Mouse (Mus musculus): ENCODE measurements around the gene Hspb7. TPM values are rescaled to one million over a fixed set of nuclear protein-coding genes. Genes with fewer than 3 reads are reported as not detected.
A peak's percentile ranks its signal among the peaks of the same experiment; 100 is the strongest.

Gene Hspb7
- polyA plus RNA-seq, 1 experiment from 2014 or later, result 0.04 TPM

DNA sequence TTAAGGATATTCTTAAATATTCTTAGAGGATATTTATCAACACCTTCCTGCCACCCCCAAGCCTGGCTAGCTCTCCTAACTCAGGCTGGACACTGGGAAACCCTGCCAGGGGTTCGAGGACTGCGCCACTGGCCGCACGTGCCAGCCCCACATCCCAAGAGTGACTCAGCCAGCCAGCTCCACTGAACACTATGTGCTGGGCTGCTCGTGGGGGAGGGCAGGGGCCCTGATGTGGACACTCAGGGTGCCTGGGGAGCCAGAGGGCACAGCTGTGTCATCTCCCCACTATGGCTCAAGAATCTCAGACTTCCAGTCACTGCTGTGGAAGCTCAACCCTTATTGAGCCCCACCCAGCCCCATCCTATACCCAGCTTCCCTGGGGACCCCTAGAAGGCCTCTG lies 2.7 kb downstream of the Hspb7 start:
- Histone ChIP-seq H3K9me3 (ENCODE audit: low read length) (no peaks in the 10 kb centered on the region), H3K27me3 (ENCODE audit: insufficient read depth, low read length) (peaks cover 19% of the 10 kb centered on the region; the same call in 1 of the 2 replicates), H3K4me2 (ENCODE audit: low read depth, low read length) (no peak overlapping the region), H3K4me3 (ENCODE audit: low read depth, low read length) (no peak overlapping the region), H3K27ac (ENCODE audit: low read depth) (no peak overlapping the region), H3K9ac (replicated peaks) (no peak overlapping the region), H3K36me3 (replicated peaks; ENCODE audit: insufficient read depth, low read length) (no peaks in the 10 kb centered on the region), H3K4me1 (ENCODE audit: insufficient read depth) (peaks cover 5% of the 10 kb centered on the region)
- DNase-seq, result no peak
- no peak for ATAC-seq
- TF ChIP-seq CTCF (IDR thresholded peaks at IDR 0.05; ENCODE audit: low read depth) (no peak), EP300 (IDR thresholded peaks at IDR 0.05; ENCODE audit: low read depth) (no peak)
- 80% methylated on average over 5 of the region's 5 CpGs for WGBS (ENCODE audit: insufficient replicate concordance)

- Histone ChIP-seq H3K27ac (ENCODE audit: low read depth) (no peak overlapping the region), H3K36me3 (replicated peaks; ENCODE audit: insufficient read depth, low read length) (no peaks in the 10 kb centered on the region), H3K4me1 (ENCODE audit: insufficient read depth) (peaks cover 5% of the 10 kb centered on the region), H3K9me3 (ENCODE audit: low read length) (no peaks in the 10 kb centered on the region), H3K9ac (replicated peaks) (no peak overlapping the region), H3K27me3 (ENCODE audit: insufficient read depth, low read length) (peaks cover 19% of the 10 kb centered on the region; the same call in 1 of the 2 replicates), H3K4me3 (ENCODE audit: low read depth, low read length) (no peak overlapping the region), H3K4me2 (ENCODE audit: low read depth, low read length) (no peak overlapping the region)
- ATAC-seq (no peak), DNase-seq (no peak)
- no peak for TF ChIP-seq CTCF (IDR thresholded peaks at IDR 0.05; ENCODE audit: low read depth)
- no peak for TF ChIP-seq EP300 (IDR thresholded peaks at IDR 0.05; ENCODE audit: low read depth)
- WGBS (ENCODE audit: insufficient replicate concordance), result 75% methylated on average over 13 of the region's 13 CpGs
Observed at GRCm38 (mm10) chr4:141423691-141424431, 3.3 kb downstream of the Hspb7 start.

GRCm38 (mm10) chr4:141425484-141426479 lies 5.2 kb downstream of the Hspb7 start:
- H3K9me3 ChIP-seq (ENCODE audit: low read length), result no peaks in the 10 kb centered on the region
- TF ChIP-seq EP300 (IDR thresholded peaks at IDR 0.05; ENCODE audit: low read depth) (no peak), CTCF (IDR thresholded peaks at IDR 0.05; ENCODE audit: low read depth) (no peak)
- H3K27me3 ChIP-seq (ENCODE audit: insufficient read depth, low read length), result peaks cover 19% of the 10 kb centered on the region; the same call in 1 of the 2 replicates
- ATAC-seq (peak; percentile 36; the same call in 1 of the 2 replicates), DNase-seq (no peak)
- H3K9ac ChIP-seq (replicated peaks), result 0 out of 2 replicates have a peak overlapping the region, but pooled peaks have one; percentile 16
- H3K4me2 ChIP-seq (ENCODE audit: low read depth, low read length), result peak overlapping the region; percentile 53
- no peaks in the 10 kb centered on the region for H3K36me3 ChIP-seq (replicated peaks; ENCODE audit: insufficient read depth, low read length)
- WGBS (ENCODE audit: insufficient replicate concordance), result 7% methylated on average over 32 of the region's 36 CpGs
- H3K27ac ChIP-seq (ENCODE audit: low read depth), result no peak overlapping the region
- peaks cover 5% of the 10 kb centered on the region for H3K4me1 ChIP-seq (ENCODE audit: insufficient read depth)
- peak overlapping the region; percentile 11; the same call in 1 of the 2 replicates for H3K4me3 ChIP-seq (ENCODE audit: low read depth, low read length)

GRCm38 (mm10) chr4:141426796-141427745 lies 6.5 kb downstream of the Hspb7 start:
- H3K4me3 ChIP-seq (ENCODE audit: low read depth, low read length), result no peak overlapping the region
- peaks cover 19% of the 10 kb centered on the region; the same call in 1 of the 2 replicates for H3K27me3 ChIP-seq (ENCODE audit: insufficient read depth, low read length)
- ATAC-seq (no peak), DNase-seq (no peak)
- no peak overlapping the region for H3K9ac ChIP-seq (replicated peaks)
- TF ChIP-seq EP300 (IDR thresholded peaks at IDR 0.05; ENCODE audit: low read depth), result no peak
- TF ChIP-seq CTCF (IDR thresholded peaks at IDR 0.05; ENCODE audit: low read depth), result no peak
- H3K4me1 ChIP-seq (ENCODE audit: insufficient read depth), result peaks cover 5% of the 10 kb centered on the region; the same call in 1 of the 2 replicates
- H3K27ac ChIP-seq (ENCODE audit: low read depth), result no peak overlapping the region
- 73% methylated on average over 10 of the region's 10 CpGs for WGBS (ENCODE audit: insufficient replicate concordance)
- H3K36me3 ChIP-seq (replicated peaks; ENCODE audit: insufficient read depth, low read length), result no peaks in the 10 kb centered on the region
- no peaks in the 10 kb centered on the region for H3K9me3 ChIP-seq (ENCODE audit: low read length)
- H3K4me2 ChIP-seq (ENCODE audit: low read depth, low read length), result no peak overlapping the region

GRCm38 (mm10) chr4:141427921-141428320 lies 7.3 kb downstream of the Hspb7 start:
- no peak for DNase-seq
- Histone ChIP-seq H3K4me1 (ENCODE audit: insufficient read depth) (peaks cover 5% of the 10 kb centered on the region; the same call in 1 of the 2 replicates), H3K9me3 (ENCODE audit: low read length) (no peaks in the 10 kb centered on the region), H3K27ac (ENCODE audit: low read depth) (no peak overlapping the region), H3K36me3 (replicated peaks; ENCODE audit: insufficient read depth, low read length) (no peaks in the 10 kb centered on the region), H3K4me2 (ENCODE audit: low read depth, low read length) (no peak overlapping the region), H3K9ac (replicated peaks) (no peak overlapping the region), H3K27me3 (ENCODE audit: insufficient read depth, low read length) (peaks cover 19% of the 10 kb centered on the region; the same call in 1 of the 2 replicates), H3K4me3 (ENCODE audit: low read depth, low read length) (no peak overlapping the region)
- no peak for TF ChIP-seq CTCF (IDR thresholded peaks at IDR 0.05; ENCODE audit: low read depth)
- no peak for TF ChIP-seq EP300 (IDR thresholded peaks at IDR 0.05; ENCODE audit: low read depth)
- no peak for ATAC-seq
- WGBS (ENCODE audit: insufficient replicate concordance), result 82% methylated on average over 13 of the region's 13 CpGs

Measured in liver, postnatal 0 days (tissue).